In genomic region chr11:35852731-35853130, GRCm38 (mm10) we compare ENCODE assay signal across 10 mouse cellular contexts. TPM values are rescaled to one million over a fixed set of nuclear protein-coding genes. Genes with fewer than 3 reads are reported as not detected.
DNase-seq lines count a peak whose midpoint lies in the region; ATAC-seq and TF ChIP-seq lines count a peak whose summit lies in the region.
"Had no signal": no experiment of that assay in that cellular context is flagged by ENCODE, and none has a peak within 500 bp of the region (broad histone marks: within the 10 kb centered on the region; RNA-seq: fewer than 3 reads in every experiment).

No protein-coding gene starts in this region.

- no peaks in the 10 kb centered on the region for H3K4me1 ChIP-seq in cerebellum, adult 2 months (ENCODE audit: control insufficient read depth, insufficient read depth, low read length)
- no peaks in the 10 kb centered on the region for H3K4me1 ChIP-seq in MEL (ENCODE audit: control insufficient read depth in 1 of 2, insufficient read depth in 2 of 2, low read length in 2 of 2)
- no peaks in the 10 kb centered on the region; the same call in 1 of the 2 replicates for H3K4me1 ChIP-seq in embryonic facial prominence, embryonic 14.5 days (ENCODE audit: control insufficient read depth, insufficient read depth, low read length)
- H3K4me1 ChIP-seq: megakaryocyte, embryonic 14.5 days had no signal

- no peaks in the 10 kb centered on the region for H3K27me3 ChIP-seq in cerebellum, adult 2 months (ENCODE audit: control insufficient read depth, insufficient read depth, low read length)
- H3K27me3 ChIP-seq in MEL (ENCODE audit: control insufficient read depth in 1 of 2, insufficient read depth in 2 of 2, low read length in 2 of 2), result no peaks in the 10 kb centered on the region
- no peaks in the 10 kb centered on the region for H3K27me3 ChIP-seq in embryonic facial prominence, embryonic 14.5 days (replicated peaks; ENCODE audit: control insufficient read depth, insufficient read depth, low read length)

- TF ChIP-seq CTCF in cerebellum, adult 2 months (IDR thresholded peaks at IDR 0.05; ENCODE audit: borderline replicate concordance, insufficient read depth, low read depth, low read length), result no peak; the same call in 1 of the 2 replicates
- TF ChIP-seq CTCF in left cerebral cortex, adult 2 months (IDR thresholded peaks at IDR 0.05), result peak; percentile 55
- peak; percentile 49 to 79 (median 53) for TF ChIP-seq CTCF in MEL (IDR thresholded peaks at IDR 0.05 in 2 of 3, conservative IDR thresholded peaks at IDR 0.05 in 1 of 3; ENCODE audit: control insufficient read depth in 1 of 3, insufficient read depth in 1 of 3, low read depth in 2 of 3, low read length in 3 of 3, poor library complexity in 1 of 3, severe bottlenecking in 1 of 3)

- no peak overlapping the region for H3K9ac ChIP-seq in MEL (ENCODE audit: control insufficient read depth, low read depth, low read length, poor library complexity, severe bottlenecking)
- no peak overlapping the region for H3K9ac ChIP-seq in embryonic facial prominence, embryonic 14.5 days (ENCODE audit: low read depth, low read length)

- no peak overlapping the region for H3K4me3 ChIP-seq in cerebellum, adult 2 months (replicated peaks; ENCODE audit: insufficient read depth, low read depth, low read length)
- H3K4me3 ChIP-seq in left cerebral cortex, adult 2 months, result no peak overlapping the region
- no peak overlapping the region for H3K4me3 ChIP-seq in MEL (ENCODE audit: control insufficient read depth in 1 of 2, insufficient read depth in 1 of 2, low read depth in 2 of 2, low read length in 2 of 2)
- H3K4me3 ChIP-seq in embryonic facial prominence, embryonic 14.5 days (ENCODE audit: low read depth, low read length), result no peak overlapping the region
- H3K4me3 ChIP-seq: megakaryocyte, embryonic 14.5 days had no signal

- no peak overlapping the region for H3K4me2 ChIP-seq in embryonic facial prominence, embryonic 14.5 days (ENCODE audit: low read depth, low read length)

- no peaks in the 10 kb centered on the region for H3K79me2 ChIP-seq in MEL (ENCODE audit: control insufficient read depth, insufficient read depth, low read length, poor library complexity)

- peak; percentile 59 to 66 for DNase-seq in cerebellum, postnatal 10 days
- DNase-seq in cerebellum, adult 2 months, result no peak
- no peak for DNase-seq in left cerebral cortex, adult 2 months (ENCODE audit: extremely low spot score in 1 of 2, low spot score in 2 of 2)
- DNase-seq in left cerebral cortex, postnatal 10 days (ENCODE audit: extremely low spot score in 1 of 2, low spot score in 2 of 2), result no peak
- DNase-seq in MEL (ENCODE audit: low read depth, low spot score), result peak; percentile 74
- DNase-seq in embryonic facial prominence, embryonic 14.5 days (ENCODE audit: low spot score), result peak; percentile 43
- DNase-seq in heart, adult 11 months, result no peak

- peak; percentile 77 for TF ChIP-seq RAD21 in MEL (IDR thresholded peaks at IDR 0.05; ENCODE audit: low read depth, low read length)

- no peak overlapping the region for H3K27ac ChIP-seq in cerebellum, adult 2 months (ENCODE audit: insufficient read depth, low read length)
- no peak overlapping the region for H3K27ac ChIP-seq in left cerebral cortex, adult 2 months
- H3K27ac ChIP-seq in MEL (ENCODE audit: control insufficient read depth, low read depth, low read length), result no peak overlapping the region
- no peak overlapping the region for H3K27ac ChIP-seq in embryonic facial prominence, embryonic 14.5 days (replicated peaks; ENCODE audit: low read depth, low read length)

- intact Hi-C loops in left cerebral cortex, adult 2 months (cut with DNase I), result no loop called here
- intact Hi-C loops in left cerebral cortex, postnatal 10 days (cut with DNase I), result no loop called here

- ATAC-seq in embryonic facial prominence, embryonic 14.5 days (ENCODE audit: low read depth), result no peak
- ATAC-seq in neutrophil, adult 5-6 weeks (ENCODE audit: extremely low read depth, insufficient number of reproducible peaks, low FRiP score, poor library complexity, severe bottlenecking), result peak; percentile 41; the same call in 1 of the 2 replicates

- no peaks in the 10 kb centered on the region for H3K36me3 ChIP-seq in MEL (ENCODE audit: control insufficient read depth in 1 of 2, insufficient read depth in 2 of 2, low read length in 2 of 2)
- H3K36me3 ChIP-seq in embryonic facial prominence, embryonic 14.5 days (ENCODE audit: control insufficient read depth, insufficient read depth, low read length), result 0 out of 2 replicates have a peak, but pooled peaks cover 9% of the 10 kb centered on the region

- TF ChIP-seq EP300 in MEL (IDR thresholded peaks at IDR 0.05; ENCODE audit: low read depth in 1 of 2, low read length in 2 of 2), result no peak

- H3K9me3 ChIP-seq in MEL (replicated peaks; ENCODE audit: insufficient read depth, low read length), result no peaks in the 10 kb centered on the region
- H3K9me3 ChIP-seq in embryonic facial prominence, embryonic 14.5 days (ENCODE audit: control insufficient read depth, low read length), result no peaks in the 10 kb centered on the region
- H3K9me3 ChIP-seq: megakaryocyte, embryonic 14.5 days had no signal

- 54% methylated on average over 4 of the region's 4 CpGs for WGBS in cerebellum, adult 2 months
- 51% methylated on average over 4 of the region's 4 CpGs for WGBS in embryonic facial prominence, embryonic 14.5 days

- TF ChIP-seq POLR2A in cerebellum, adult 2 months (IDR thresholded peaks at IDR 0.05; ENCODE audit: borderline replicate concordance, insufficient read depth, low read length), result no peak
- TF ChIP-seq POLR2A in MEL (IDR thresholded peaks at IDR 0.05; ENCODE audit: control insufficient read depth in 1 of 2, insufficient read depth in 1 of 2, low read depth in 1 of 2, low read length in 2 of 2, poor library complexity in 1 of 2), result no peak

TF ChIP-seq in MEL, 35 proteins besides CTCF, POLR2A, EP300 and RAD21:
- no peak for TF ChIP-seq MXI1 (IDR thresholded peaks at IDR 0.05; ENCODE audit: low read depth, low read length)
- TF ChIP-seq SMC3 (IDR thresholded peaks at IDR 0.05; ENCODE audit: low read depth, low read length), result peak; percentile 81
- TF ChIP-seq MYC (IDR thresholded peaks at IDR 0.05; ENCODE audit: low read depth, low read length), result 0 out of 2 replicates have a peak, but pooled peaks have one; percentile 46
- TF ChIP-seq ZC3H11A (IDR thresholded peaks at IDR 0.05; ENCODE audit: low read depth, low read length), result peak; percentile 58
- TF ChIP-seq ZNF384 (IDR thresholded peaks at IDR 0.05; ENCODE audit: low read depth, low read length), result no peak

RNA-seq across cellular contexts. Expression of gene Rars, which starts 18.4 kb away (rescaled TPM):
- polyA plus RNA-seq in cerebellum, adult 2 months (2012; rRNA removed), result 45.7 and 45.9 TPM in 2 replicates
- total RNA-seq in left cerebral cortex, adult 2 months (2021), result 10 to 100 TPM; 46.8 to 48.4 TPM
- total RNA-seq in left cerebral cortex, postnatal 10 days (2021), result 10 to 100 TPM; 46.7 to 50.2 TPM
- 251 and 268 TPM in 2 replicates for total RNA-seq in MEL (2012; rRNA removed)
- 100 to 1,000 TPM; 193 to 396 TPM for polyA plus RNA-seq in MEL (2012; ENCODE audit: insufficient read depth in 1 of 2, insufficient read length in 2 of 2, low read depth in 1 of 2, low replicate concordance in 2 of 2, missing spikeins in 1 of 2)
- 85.9 and 93.8 TPM in 2 replicates for polyA plus RNA-seq in embryonic facial prominence, embryonic 14.5 days (2014; fragmentation: Nextera tagmentation; extraction: Ambion mirVana)
- total RNA-seq in neutrophil, adult 5-6 weeks (2017), result 40.3 and 49.7 TPM in 2 replicates

RNA-seq across cellular contexts. Expression of gene Fbll1, which starts 54.0 kb away (rescaled TPM):
- polyA plus RNA-seq in cerebellum, adult 2 months (2012; rRNA removed), result 45.5 TPM in 2 replicates
- 10 to 100 TPM; 41.4 to 42.3 TPM for total RNA-seq in left cerebral cortex, adult 2 months (2021)
- total RNA-seq in left cerebral cortex, postnatal 10 days (2021), result 10 to 100 TPM; 47.7 to 50.8 TPM
- total RNA-seq in MEL (2012; rRNA removed), result not detected in 2 replicates
- not detected for polyA plus RNA-seq in MEL (2012; ENCODE audit: insufficient read depth in 1 of 2, insufficient read length in 2 of 2, low read depth in 1 of 2, low replicate concordance in 2 of 2, missing spikeins in 1 of 2)
- polyA plus RNA-seq in embryonic facial prominence, embryonic 14.5 days (2014; fragmentation: Nextera tagmentation; extraction: Ambion mirVana), result 0.58 and 1.1 TPM in 2 replicates
- not detected in 2 replicates for total RNA-seq in neutrophil, adult 5-6 weeks (2017)
- polyA plus RNA-seq: heart, embryonic 16.5 days had no signal

Comparison
In these comparisons a context has a peak if more than half of its experiments do, and no peak if none do; other contexts are left out.
1. DNase-seq: peak in cerebellum, postnatal 10 days (2 of 2), MEL (single experiment) and embryonic facial prominence, embryonic 14.5 days (single experiment); none in cerebellum, adult 2 months (0 of 2), left cerebral cortex, adult 2 months (0 of 2), left cerebral cortex, postnatal 10 days (0 of 2) and heart, adult 11 months (single experiment).
2. RNA of gene Fbll1, which starts 54.0 kb away (total RNA-seq): 47.7 to 50.8 TPM in left cerebral cortex, postnatal 10 days and 41.4 to 42.3 TPM in left cerebral cortex, adult 2 months; not detected in MEL and not detected in neutrophil, adult 5-6 weeks; every median in the first group is over 10 times any median in the second.